18 mouse cellular contexts compared by ENCODE assay signal in genomic region chr6:147023133-147023395, GRCm38 (mm10). TPM values are rescaled to one million over a fixed set of nuclear protein-coding genes. Genes with fewer than 3 reads are reported as not detected.
A peak's percentile ranks its signal among the peaks of the same experiment; 100 is the strongest.
DNase-seq lines count a peak whose midpoint lies in the region; ATAC-seq and TF ChIP-seq lines count a peak whose summit lies in the region.
"Had no signal": no experiment of that assay in that cellular context is flagged by ENCODE, and none has a peak within 500 bp of the region (broad histone marks: within the 10 kb centered on the region; RNA-seq: fewer than 3 reads in every experiment).

No protein-coding gene starts in this region.

- no peak for TF ChIP-seq EP300 in heart, adult 2 months (IDR thresholded peaks at IDR 0.05; ENCODE audit: insufficient read depth, low read depth, low read length)

- DNase-seq in heart, adult 2 months, result peak in 1 of 2 experiments; percentile 15
- no peak for DNase-seq in heart, postnatal 36 days
- DNase-seq in heart, postnatal 10 days, result peak; percentile 35 to 40
- peak; percentile 33 for DNase-seq in skeletal muscle tissue, adult 2 months (ENCODE audit: low read depth, low spot score)
- no peak for DNase-seq in neural tube, embryonic 10.5 days (ENCODE audit: extremely low spot score, low spot score)
- DNase-seq: adrenal gland, adult 2 months; cerebellum, adult 11-12 months; cerebellum, adult 9-10 months; gastrocnemius, postnatal 36 days; kidney, adult 2 months had no signal

- intact Hi-C loops in heart, adult 2 months (cut with DNase I), result loop anchor here (5.0 kb wide), 1 partner anchor 34 kb away; no protein-coding TSS in a partner anchor
- intact Hi-C loops in heart, postnatal 36 days (cut with DNase I), result no loop called here
- intact Hi-C loops in heart, postnatal 10 days (cut with DNase I), result no loop called here

- no peak for TF ChIP-seq POLR2A in heart, adult 2 months (IDR thresholded peaks at IDR 0.05; ENCODE audit: insufficient read depth, low read depth, low read length)

- no peaks in the 10 kb centered on the region; the same call in none of the 2 replicates for H3K36me3 ChIP-seq in heart, adult 2 months (ENCODE audit: control insufficient read depth, insufficient read depth, low read length)
- peaks cover 18% of the 10 kb centered on the region for H3K36me3 ChIP-seq in heart, embryonic 11.5 days (ENCODE audit: control insufficient read depth, insufficient read depth, low read length)
- H3K36me3 ChIP-seq: forebrain, embryonic 15.5 days; hindbrain, embryonic 13.5 days had no signal

- WGBS in heart, adult 2 months, result 68% methylated on average over 2 of the region's 2 CpGs
- WGBS in heart, embryonic 11.5 days (ENCODE audit: insufficient replicate concordance), result 89% methylated on average over 2 of the region's 2 CpGs

- no peaks in the 10 kb centered on the region for H3K27me3 ChIP-seq in heart, adult 2 months (ENCODE audit: control insufficient read depth, insufficient read depth, low read length)
- H3K27me3 ChIP-seq in heart, embryonic 11.5 days (ENCODE audit: control insufficient read depth, insufficient read depth, low read length), result no peaks in the 10 kb centered on the region
- H3K27me3 ChIP-seq: embryonic facial prominence, embryonic 12.5 days; forebrain, embryonic 15.5 days; heart, embryonic 13.5 days; hindbrain, embryonic 13.5 days; intestine, embryonic 15.5 days had no signal

- ATAC-seq in heart, embryonic 11.5 days (replicated peaks; ENCODE audit: insufficient number of reproducible peaks, low FRiP score, low TSS enrichment), result no peak
- ATAC-seq: forebrain, embryonic 15.5 days; hindbrain, postnatal 0 days; intestine, embryonic 15.5 days had no signal

- TF ChIP-seq CTCF in heart, adult 2 months (IDR thresholded peaks at IDR 0.05), result no peak

- H3K4me3 ChIP-seq in heart, adult 2 months, result no peak overlapping the region
- H3K4me3 ChIP-seq in heart, embryonic 11.5 days (ENCODE audit: low read depth, low read length), result no peak overlapping the region
- H3K4me3 ChIP-seq: embryonic facial prominence, embryonic 12.5 days; forebrain, embryonic 15.5 days; heart, embryonic 13.5 days; hindbrain, embryonic 13.5 days; intestine, embryonic 15.5 days had no signal

- peak overlapping the region; percentile 87 for H3K27ac ChIP-seq in heart, adult 2 months
- no peak overlapping the region for H3K27ac ChIP-seq in heart, embryonic 11.5 days (ENCODE audit: low read depth, low read length)
- H3K27ac ChIP-seq: embryonic facial prominence, embryonic 12.5 days; forebrain, embryonic 15.5 days; heart, embryonic 13.5 days; hindbrain, embryonic 13.5 days; hindbrain, postnatal 0 days; intestine, embryonic 15.5 days had no signal

- no peaks in the 10 kb centered on the region for H3K9me3 ChIP-seq in heart, embryonic 11.5 days (replicated peaks; ENCODE audit: control insufficient read depth, low read length)
- H3K9me3 ChIP-seq: embryonic facial prominence, embryonic 12.5 days; forebrain, embryonic 15.5 days; heart, embryonic 13.5 days; hindbrain, embryonic 13.5 days; intestine, embryonic 15.5 days had no signal

- no peaks in the 10 kb centered on the region for H3K79me2 ChIP-seq in heart, adult 2 months (replicated peaks; ENCODE audit: control insufficient read depth, insufficient read depth, low read length)

- no peak overlapping the region for H3K9ac ChIP-seq in heart, adult 2 months (ENCODE audit: low read depth, low read length)
- H3K9ac ChIP-seq in heart, embryonic 11.5 days (ENCODE audit: low read depth, low read length), result no peak overlapping the region
- H3K9ac ChIP-seq: embryonic facial prominence, embryonic 12.5 days; forebrain, embryonic 15.5 days; heart, embryonic 13.5 days; hindbrain, embryonic 13.5 days; intestine, embryonic 15.5 days had no signal

- H3K4me2 ChIP-seq in heart, embryonic 11.5 days, result no peak overlapping the region
- H3K4me2 ChIP-seq: embryonic facial prominence, embryonic 12.5 days; forebrain, embryonic 15.5 days; heart, embryonic 13.5 days; hindbrain, embryonic 13.5 days; intestine, embryonic 15.5 days had no signal

- peaks cover 2% of the 10 kb centered on the region for H3K4me1 ChIP-seq in heart, adult 2 months (ENCODE audit: control insufficient read depth, insufficient read depth, low read length)
- peaks cover 2% of the 10 kb centered on the region; the same call in 1 of the 2 replicates for H3K4me1 ChIP-seq in heart, embryonic 11.5 days (ENCODE audit: control insufficient read depth, insufficient read depth, low read length)
- H3K4me1 ChIP-seq: embryonic facial prominence, embryonic 12.5 days; forebrain, embryonic 15.5 days; hindbrain, embryonic 13.5 days; intestine, embryonic 15.5 days had no signal

RNA-seq across cellular contexts. Expression of gene Rep15, which starts 9.3 kb away (rescaled TPM):
- under 1 TPM; 0.86 to 0.96 TPM for total RNA-seq in heart, adult 2 months (2021)
- 0.12 and 0.56 TPM in 2 replicates for polyA plus RNA-seq in heart, adult 2 months (2012; rRNA removed)
- 1 to 10 TPM in 1 of 2 experiments, under 1 TPM in 1; 0.87 to 1.2 TPM for total RNA-seq in heart, postnatal 36 days (2021)
- total RNA-seq in heart, postnatal 10 days (2021), result 1 to 10 TPM; 1.1 to 1.3 TPM
- 1.1 and 1.3 TPM in 2 replicates for polyA plus RNA-seq in heart, embryonic 11.5 days (2014; fragmentation: Nextera tagmentation; extraction: Ambion mirVana)
- total RNA-seq: hematopoietic stem cell, adult 5-6 weeks; hindbrain, postnatal 0 days had no signal

RNA-seq across cellular contexts. Expression of gene Mrps35, which starts 19.5 kb away (rescaled TPM):
- 100 to 1,000 TPM; 168 to 170 TPM for total RNA-seq in heart, adult 2 months (2021)
- 28.7 and 38.2 TPM in 2 replicates for polyA plus RNA-seq in heart, adult 2 months (2012; rRNA removed)
- total RNA-seq in heart, postnatal 36 days (2021), result 100 to 1,000 TPM; 195 to 200 TPM
- 100 to 1,000 TPM; 145 to 150 TPM for total RNA-seq in heart, postnatal 10 days (2021)
- polyA plus RNA-seq in heart, embryonic 11.5 days (2014; fragmentation: Nextera tagmentation; extraction: Ambion mirVana), result 128 and 135 TPM in 2 replicates

Comparison
In these comparisons a context has a peak if more than half of its experiments do, and no peak if none do; other contexts are left out.
1. DNase-seq: peak in heart, postnatal 10 days (2 of 2) and skeletal muscle tissue, adult 2 months (single experiment); none in heart, postnatal 36 days (0 of 2) and neural tube, embryonic 10.5 days (single experiment).